Mouse (Mus musculus) forebrain, embryonic 14.5 days (tissue): ENCODE data around the gene Gm39115. TPM values are rescaled to one million over a fixed set of nuclear protein-coding genes. Genes with fewer than 3 reads are reported as not detected.
"Not testable (repeated sequence)": the region's sequence is repeated elsewhere in the genome, so short reads cannot be mapped to it uniquely, and the experiment has no call there.

Source experiments
- ATAC-seq: fragments of 200-750 bp; cut with Nextera tagmentation; 2 replicates; pipeline ENCODE4 v1.8.0; 2017; ENCODE audit warnings: mild to moderate bottlenecking, moderate library complexity
- DNase-seq: peaks from one replicate; pipeline ENCODE4 v3.0.0-alpha.2; 2015; ENCODE audit warnings: low spot score
- H3K27ac ChIP-seq: fragments of 300-500 bp; sonication (generic); 2 replicates; pipeline ENCODE4 v1.5.1; 2014; ENCODE audit warnings: low read depth, mild to moderate bottlenecking, control low read depth, low read length, moderate library complexity
- H3K27me3 ChIP-seq: fragments of 300-500 bp; sonication (generic); replicated peaks from 2 replicates; pipeline ENCODE4 v1.6.1; 2014; ENCODE audit warnings: low read length, control low read depth, mixed read lengths; ENCODE audit not compliant: control insufficient read depth, insufficient read depth
- H3K36me3 ChIP-seq: fragments of 300-500 bp; sonication (generic); 2 replicates; pipeline ENCODE4 v1.6.1; 2014; ENCODE audit warnings: low read length, control low read depth; ENCODE audit not compliant: control insufficient read depth, insufficient read depth
- H3K4me1 ChIP-seq: fragments of 300-500 bp; sonication (generic); 2 replicates; pipeline ENCODE4 v1.6.1; 2014; ENCODE audit warnings: antibody characterized with exemption, low read length, control low read depth; ENCODE audit not compliant: control insufficient read depth, insufficient read depth
- H3K4me2 ChIP-seq: fragments of 300-500 bp; sonication (generic); 2 replicates; pipeline ENCODE4 v1.6.1; 2014; ENCODE audit warnings: mild to moderate bottlenecking, control low read depth, low read length
- H3K4me3 ChIP-seq: fragments of 300-500 bp; sonication (generic); 2 replicates; pipeline ENCODE4 v1.5.1; 2014; ENCODE audit warnings: low read depth, low read length, control low read depth
- H3K9ac ChIP-seq: fragments of 300-500 bp; sonication (generic); 2 replicates; pipeline ENCODE4 v1.6.1; 2014; ENCODE audit warnings: mild to moderate bottlenecking, low read length, control low read depth, moderate library complexity
- H3K9me3 ChIP-seq: fragments of 300-500 bp; sonication (generic); replicated peaks from 2 replicates; pipeline ENCODE4 v1.6.1; 2016; ENCODE audit warnings: low read length, control low read depth, mixed read lengths; ENCODE audit not compliant: control insufficient read depth
- WGBS: fragments of 180-500 bp; shearing (Covaris S2); extraction: QIAGEN DNeasy Blood & Tissue Kit; methylation state at CpG from one replicate; pipeline ENCODE4 v1.1.7; 2014; 5-methylcytosine and 5-hydroxymethylcytosine counted together
- polyA plus RNA-seq: library from polyadenylated mRNA; unstranded; fragments of >200 nt; fragmentation: Nextera tagmentation; extraction: Ambion mirVana; gene quantifications from 2 replicates; pipeline ENCODE4 v1.2.1, GENCODE M21; 2014

Gm39115 gene
- polyA plus RNA-seq, 1 experiment from 2014 or later: not detected

DNA sequence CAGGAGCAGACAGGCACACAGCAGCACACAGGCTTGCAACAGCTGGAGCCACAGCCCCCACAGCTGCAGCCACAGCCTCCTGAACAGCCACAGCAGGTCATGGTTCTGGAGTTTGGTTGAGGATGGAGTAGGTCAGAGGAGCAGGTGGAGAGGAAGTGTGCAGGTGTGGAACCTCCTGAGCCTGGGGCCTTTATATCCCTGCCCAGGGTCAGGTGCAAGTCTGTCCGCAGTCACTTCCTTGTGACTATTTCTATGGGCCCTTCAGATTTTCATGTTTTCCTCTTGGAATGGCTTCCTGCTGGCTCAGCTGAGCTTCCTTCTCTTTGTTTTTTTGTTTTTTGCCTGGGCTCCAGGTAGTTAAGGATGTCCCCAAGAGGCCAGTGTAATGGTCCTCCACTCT, 15.2 kb downstream of the Gm39115 start, which contains the start of gene Gm45618:
TSS of gene Gm45618 (minus strand) at position 101 of the 400 bp plus-strand sequence.
- 100% methylated on average over 1 of the region's 1 CpGs for WGBS
- not testable (repeated sequence) for H3K4me2 ChIP-seq, H3K36me3 ChIP-seq, H3K9ac ChIP-seq, ATAC-seq, H3K4me1 ChIP-seq, H3K9me3 ChIP-seq, H3K27me3 ChIP-seq, DNase-seq, H3K27ac ChIP-seq, H3K4me3 ChIP-seq

DNA sequence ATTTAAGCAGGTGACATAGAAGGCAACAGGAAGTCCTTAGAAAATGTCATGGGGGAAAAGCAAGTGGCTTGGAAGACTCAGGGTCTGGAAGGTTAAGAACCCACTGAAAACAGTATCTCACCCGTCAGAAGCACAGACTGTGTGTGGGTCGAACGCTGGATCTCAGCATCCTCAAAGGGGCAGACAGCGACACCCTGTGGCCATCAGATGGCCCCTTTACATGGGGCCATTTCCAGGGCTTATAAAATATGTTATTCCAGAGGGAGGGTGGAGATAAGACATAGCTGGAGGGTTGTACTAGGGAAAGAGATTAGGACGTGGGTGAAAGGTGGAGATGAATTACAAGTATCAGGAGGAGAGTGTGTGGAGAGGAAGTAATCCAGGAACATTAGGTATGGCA, 16.2 kb downstream of the Gm39115 start:
- no peaks in the 10 kb centered on the region for H3K27me3 ChIP-seq
- H3K36me3 ChIP-seq: no peaks in the 10 kb centered on the region
- no peak overlapping the region for H3K4me2 ChIP-seq
- no peak overlapping the region for H3K27ac ChIP-seq
- WGBS: 14% methylated on average over 5 of the region's 5 CpGs
- DNase-seq (peak; percentile 22), ATAC-seq (no peak)
- no peaks in the 10 kb centered on the region for H3K4me1 ChIP-seq
- H3K4me3 ChIP-seq: no peak overlapping the region
- no peak overlapping the region for H3K9ac ChIP-seq
- no peaks in the 10 kb centered on the region for H3K9me3 ChIP-seq

DNA sequence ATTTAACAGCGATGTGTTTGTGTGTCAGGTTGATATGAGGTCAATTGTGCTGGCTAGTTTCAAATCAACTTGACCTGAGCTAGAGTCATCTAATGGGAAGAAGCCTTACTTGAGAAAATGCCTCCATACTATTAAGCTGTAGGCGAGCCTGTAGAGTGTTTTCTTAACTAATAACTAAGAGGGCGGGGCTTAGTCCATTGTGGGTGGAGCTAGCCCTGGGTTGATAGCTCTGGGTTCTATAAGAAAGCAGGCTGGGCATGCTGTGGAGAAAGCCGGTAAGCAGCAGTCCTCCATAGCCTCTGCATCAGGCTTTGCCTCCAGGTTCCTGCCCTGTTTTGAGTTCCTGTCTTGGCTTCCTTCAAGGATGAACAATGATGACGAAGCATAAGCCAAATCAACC, 31.1 kb downstream of the Gm39115 start:
- Histone ChIP-seq H3K27me3 (no peaks in the 10 kb centered on the region), H3K9me3 (no peaks in the 10 kb centered on the region), H3K4me2 (no peak overlapping the region), H3K27ac (no peak overlapping the region), H3K4me1 (no peaks in the 10 kb centered on the region), H3K36me3 (no peaks in the 10 kb centered on the region), H3K9ac (no peak overlapping the region), H3K4me3 (no peak overlapping the region)
- no peak for DNase-seq
- ATAC-seq: no peak
- WGBS: 58% methylated on average over 5 of the region's 5 CpGs

DNA sequence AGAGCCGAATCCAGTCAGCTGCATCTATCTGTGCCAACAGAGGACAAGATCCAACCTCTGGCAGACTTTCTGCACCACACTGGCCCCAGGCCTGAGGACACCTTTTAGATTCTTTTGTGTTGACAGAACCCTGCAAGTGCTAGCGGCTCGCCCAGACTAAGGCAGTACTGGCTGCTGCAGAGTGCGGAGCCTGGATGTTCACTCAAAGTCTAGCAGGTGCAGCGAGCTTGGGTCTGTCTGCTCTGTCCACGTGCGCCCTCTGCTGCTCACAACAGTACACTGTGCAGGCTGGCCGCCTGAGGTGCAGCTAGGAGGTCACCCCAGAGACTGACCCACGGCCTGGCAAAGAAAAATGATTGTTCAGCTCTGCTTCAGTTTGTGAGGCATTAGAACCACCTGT, 38.1 kb downstream of the Gm39115 start:
- no peak overlapping the region for H3K9ac ChIP-seq
- peak; percentile 90 for DNase-seq
- H3K4me2 ChIP-seq: no peak overlapping the region
- peaks cover 16% of the 10 kb centered on the region for H3K4me1 ChIP-seq
- no peaks in the 10 kb centered on the region for H3K9me3 ChIP-seq
- WGBS: 7% methylated on average over 9 of the region's 9 CpGs
- no peaks in the 10 kb centered on the region for H3K36me3 ChIP-seq
- H3K27ac ChIP-seq: no peak overlapping the region
- peak; percentile 54 for ATAC-seq
- no peak overlapping the region for H3K4me3 ChIP-seq
- H3K27me3 ChIP-seq: 0 out of 2 replicates have a peak, but pooled peaks cover 6% of the 10 kb centered on the region

DNA sequence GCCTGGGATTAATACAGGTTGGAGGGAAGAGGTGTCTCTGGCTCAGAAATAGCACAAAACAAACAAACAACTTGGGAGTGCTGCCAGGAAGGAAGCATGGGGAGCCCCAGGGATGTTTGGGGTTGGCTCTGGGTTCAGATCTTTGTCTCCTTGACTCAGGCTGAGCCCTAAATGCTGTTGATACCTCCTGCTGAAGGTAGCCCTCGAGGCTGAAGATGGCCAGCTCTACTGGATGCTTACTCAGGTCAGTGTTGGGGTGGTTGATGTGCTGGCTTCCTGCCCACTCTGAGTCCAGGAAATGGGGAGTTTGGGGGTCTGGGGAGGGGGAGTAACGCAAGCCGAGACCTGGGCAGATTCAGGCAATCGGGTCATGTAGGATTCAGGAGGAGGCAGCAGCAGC, 39.1 kb downstream of the Gm39115 start:
- no peak for DNase-seq
- no peak overlapping the region for H3K9ac ChIP-seq
- H3K4me2 ChIP-seq: peak overlapping the region; percentile 95; the same call in 1 of the 2 replicates
- H3K4me3 ChIP-seq: no peak overlapping the region
- H3K27ac ChIP-seq: no peak overlapping the region
- WGBS: 61% methylated on average over 4 of the region's 4 CpGs
- no peak for ATAC-seq
- H3K9me3 ChIP-seq: no peaks in the 10 kb centered on the region
- H3K4me1 ChIP-seq: peaks cover 27% of the 10 kb centered on the region
- H3K27me3 ChIP-seq: 0 out of 2 replicates have a peak, but pooled peaks cover 6% of the 10 kb centered on the region
- H3K36me3 ChIP-seq: no peaks in the 10 kb centered on the region

DNA sequence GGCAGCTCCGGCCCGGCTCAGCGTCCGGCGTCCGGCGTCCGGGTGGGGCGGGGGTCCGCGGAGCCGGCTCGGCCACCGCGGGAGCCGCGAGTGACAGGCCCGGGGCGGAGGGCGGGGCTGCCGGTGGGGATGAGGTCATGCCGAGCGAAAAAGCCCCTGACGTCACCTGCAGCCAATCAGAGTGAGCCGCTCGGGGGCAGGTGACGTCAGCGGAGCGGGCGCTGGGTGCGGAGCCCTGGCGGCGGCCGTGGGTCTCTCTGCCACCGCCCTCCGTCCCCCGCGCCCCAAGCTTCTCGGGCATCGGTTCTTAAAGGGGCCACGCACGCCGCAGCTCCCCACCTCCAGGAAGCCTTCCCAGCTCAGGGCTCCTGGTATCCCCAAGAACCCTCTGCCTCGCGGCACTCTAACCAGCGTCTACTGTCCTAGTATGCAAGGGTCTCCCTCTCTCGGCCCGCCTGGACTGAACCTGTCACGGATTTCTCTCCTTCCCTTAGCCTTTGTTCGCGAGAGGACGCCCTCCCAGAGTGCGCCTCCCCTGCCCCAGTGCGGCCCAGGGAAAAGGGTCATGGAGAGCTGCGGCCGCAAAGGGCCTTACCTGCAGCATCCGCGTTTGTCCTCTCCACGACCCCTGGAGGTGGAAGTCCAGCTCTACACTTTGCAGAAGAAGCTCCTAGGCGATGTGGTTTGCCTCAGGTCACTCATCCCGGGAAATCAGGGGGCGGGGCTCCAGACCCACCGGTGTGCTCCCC, 40.5 kb downstream of the Gm39115 start, which contains the start of gene Dusp8:
TSS of gene Dusp8 (minus strand) at position 661 of the 749 bp plus-strand sequence.
- Histone ChIP-seq H3K36me3 (no peaks in the 10 kb centered on the region), H3K4me3 (peak within 1 kb of the TSS; percentile 93), H3K4me1 (peaks cover 41% of the 10 kb centered on the region), H3K9ac (peak within 1 kb of the TSS; percentile 95), H3K27me3 (0 out of 2 replicates have a peak, but pooled peaks cover 6% of the 10 kb centered on the region), H3K27ac (peak within 1 kb of the TSS; percentile 90), H3K9me3 (no peaks in the 10 kb centered on the region), H3K4me2 (peak within 1 kb of the TSS; percentile 95)
- peak; percentile 97 for DNase-seq
- under 1% methylated on average over 46 of the region's 63 CpGs for WGBS
- ATAC-seq: peak; percentile 85

DNA sequence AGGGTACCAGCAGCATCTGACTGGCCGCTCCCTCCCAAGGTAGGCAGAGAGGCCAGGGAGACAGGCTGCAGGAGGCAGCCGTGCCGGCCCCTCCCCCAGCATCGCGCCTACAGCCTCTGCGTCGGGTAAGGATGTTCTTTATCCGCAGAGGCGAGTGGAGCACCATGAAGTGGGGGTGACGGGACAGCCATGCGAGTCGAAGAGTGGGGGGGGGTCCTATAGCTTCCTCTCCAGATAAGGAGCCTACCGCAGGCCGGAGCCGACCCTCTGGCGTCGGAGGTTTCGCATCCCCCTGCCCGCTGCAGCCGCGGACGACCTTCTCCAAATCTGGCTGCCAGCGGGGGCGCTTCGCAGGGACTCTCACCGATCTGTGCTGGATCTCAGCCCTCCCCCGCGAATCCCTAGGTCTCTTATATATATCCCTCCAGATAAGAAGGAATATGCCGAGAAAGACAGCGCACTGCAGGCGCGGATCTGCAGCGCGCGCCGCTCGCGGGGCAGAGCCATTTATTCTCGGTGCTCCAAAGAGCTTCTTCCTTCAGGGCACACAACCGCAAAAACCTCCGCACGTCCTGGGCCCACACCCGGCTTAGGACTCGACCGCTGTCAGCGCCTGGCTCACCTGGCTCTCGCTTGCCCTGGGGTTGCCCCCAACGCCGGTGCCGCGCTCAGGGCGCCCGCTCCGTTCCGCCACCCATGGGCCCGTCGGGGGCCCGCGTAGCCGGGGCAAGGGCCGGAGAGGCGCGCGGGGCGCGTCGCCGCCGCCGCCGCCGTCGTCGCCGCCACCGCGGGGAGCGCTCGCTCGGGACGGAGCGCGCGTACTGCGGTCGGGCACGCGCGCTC, 41.3 kb downstream of the Gm39115 start:
- ATAC-seq: peak; percentile 41
- Histone ChIP-seq H3K36me3 (0 out of 2 replicates have a peak, but pooled peaks cover under 1% of the 10 kb centered on the region), H3K4me1 (peaks cover 49% of the 10 kb centered on the region), H3K4me3 (peak overlapping the region; percentile 93), H3K27ac (peak overlapping the region; percentile 90), H3K9me3 (no peaks in the 10 kb centered on the region), H3K27me3 (0 out of 2 replicates have a peak, but pooled peaks cover 6% of the 10 kb centered on the region), H3K9ac (peak overlapping the region; percentile 95), H3K4me2 (peak overlapping the region; percentile 95)
- WGBS: under 1% methylated on average over 89 of the region's 89 CpGs
- peak; percentile 56 for DNase-seq

DNA sequence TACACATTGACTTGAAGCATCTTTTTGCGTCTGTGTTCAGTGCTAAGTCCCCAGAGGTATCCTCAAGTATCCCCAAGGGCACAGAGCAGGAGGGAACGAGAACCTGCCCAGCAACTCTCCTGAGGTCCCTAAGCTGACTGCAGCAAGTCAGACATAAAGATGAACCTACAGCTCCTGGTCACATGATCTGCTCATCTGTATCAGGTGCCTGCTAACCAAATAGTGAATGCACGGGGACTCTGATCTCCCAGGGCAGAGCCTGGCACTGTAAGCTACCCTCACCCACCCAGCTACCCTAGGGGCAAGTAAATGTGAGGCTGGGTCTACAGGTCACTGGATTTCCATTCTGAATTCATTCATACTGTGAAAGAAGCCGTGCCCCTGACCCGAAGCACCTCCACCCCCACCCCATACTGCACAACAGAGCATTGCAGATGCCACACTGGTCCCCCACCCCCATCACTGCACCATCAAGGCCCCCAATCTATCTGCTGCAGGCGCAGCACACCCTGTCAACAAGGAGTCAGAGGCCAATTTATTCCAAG, 42.1 kb downstream of the Gm39115 start:
- peak overlapping the region; percentile 95 for H3K4me2 ChIP-seq
- H3K4me1 ChIP-seq: peaks cover 56% of the 10 kb centered on the region

More for the DNA sequence above, 42.1 kb downstream of the Gm39115 start:
- Histone ChIP-seq H3K9ac (peak overlapping the region; percentile 95), H3K4me3 (peak overlapping the region; percentile 93), H3K27ac (peak overlapping the region; percentile 90), H3K36me3 (peaks cover 7% of the 10 kb centered on the region; the same call in 1 of the 2 replicates), H3K9me3 (no peaks in the 10 kb centered on the region), H3K27me3 (0 out of 2 replicates have a peak, but pooled peaks cover 6% of the 10 kb centered on the region)
- WGBS: 20% methylated on average over 6 of the region's 6 CpGs
- DNase-seq (no peak), ATAC-seq (no peak)
